Mouse (Mus musculus) MEL (cell line): ENCODE measurements around the gene Dock7. TPM values are rescaled to one million over a fixed set of nuclear protein-coding genes. Genes with fewer than 3 reads are reported as not detected.

ENCODE experiments used
- DNase-seq: peaks from one replicate; pipeline ENCODE4 v3.0.0; 2011; ENCODE audit warnings: low read depth, low spot score
- H3K27ac ChIP-seq: 2 replicates; pipeline ENCODE4 v1.5.1; 2012; ENCODE audit warnings: low read depth, mild to moderate bottlenecking, control low read depth, low read length, moderate library complexity; ENCODE audit not compliant: control insufficient read depth
- H3K27me3 ChIP-seq, 2 experiments: fragments of 150-350 bp in 1 of 2; sonication (generic) in 1 of 2; 2 replicates each; pipeline ENCODE4 v1.6.1; 2012; ENCODE audit warnings: low read length in 2 of 2, mild to moderate bottlenecking in 2 of 2, improper control_type of control experiment in 1 of 2, moderate library complexity in 1 of 2; ENCODE audit not compliant: insufficient read depth in 2 of 2, control insufficient read depth in 1 of 2
- H3K36me3 ChIP-seq, 2 experiments: 2 replicates each; pipeline ENCODE4 v1.6.1; 2012 to 2014; ENCODE audit warnings: low read length in 2 of 2, improper control_type of control experiment in 1 of 2, inconsistent platforms in 1 of 2, mild to moderate bottlenecking in 1 of 2; ENCODE audit not compliant: insufficient read depth in 2 of 2, control insufficient read depth in 1 of 2
- H3K4me1 ChIP-seq, 2 experiments: fragments of 150-350 bp in 1 of 2; sonication (generic) in 1 of 2; 2 replicates each; pipeline ENCODE4 v1.6.1; 2012; ENCODE audit warnings: low read length in 2 of 2, improper control_type of control experiment in 1 of 2, mild to moderate bottlenecking in 1 of 2; ENCODE audit not compliant: insufficient read depth in 2 of 2, control insufficient read depth in 1 of 2
- H3K4me3 ChIP-seq, 2 experiments: fragments of 150-350 bp in 1 of 2; sonication (generic) in 1 of 2; 2 replicates each; pipeline ENCODE4 v1.5.1; 2012; ENCODE audit warnings: low read depth in 2 of 2, low read length in 2 of 2, mild to moderate bottlenecking in 2 of 2, moderate library complexity in 2 of 2, control low read depth in 1 of 2, improper control_type of control experiment in 1 of 2; ENCODE audit not compliant: control insufficient read depth in 1 of 2, insufficient read depth in 1 of 2
- H3K79me2 ChIP-seq: 2 replicates; pipeline ENCODE4 v1.6.1; 2012; ENCODE audit warnings: mild to moderate bottlenecking, low read length, moderate library complexity; ENCODE audit not compliant: control insufficient read depth, poor library complexity, insufficient read depth
- H3K9ac ChIP-seq: 2 replicates; pipeline ENCODE4 v1.6.1; 2012; ENCODE audit warnings: low read depth, mild to moderate bottlenecking, control low read depth, low read length, moderate library complexity; ENCODE audit not compliant: control insufficient read depth, poor library complexity, severe bottlenecking
- H3K9me3 ChIP-seq: fragments of 150-350 bp; sonication (generic); replicated peaks from 2 replicates; pipeline ENCODE4 v1.6.1; 2012; ENCODE audit warnings: mild to moderate bottlenecking, low read length, improper control_type of control experiment, moderate library complexity; ENCODE audit not compliant: insufficient read depth
- CHD1 ChIP-seq: IDR thresholded peaks from 2 replicates; pipeline ENCODE4 v1.6.1; 2012; ENCODE audit warnings: low read depth, mild to moderate bottlenecking, inconsistent platforms, low read length, improper control_type of control experiment
- ETS1 ChIP-seq: IDR thresholded peaks from 2 replicates; pipeline ENCODE4 v1.6.1; 2012; ENCODE audit warnings: low read depth, mild to moderate bottlenecking, inconsistent platforms, low read length, improper control_type of control experiment, moderate library complexity
- GABPA ChIP-seq: IDR thresholded peaks from 2 replicates; pipeline ENCODE4 v1.6.1; 2012; ENCODE audit warnings: low read depth, mild to moderate bottlenecking, inconsistent platforms, low read length, improper control_type of control experiment, moderate library complexity
- HCFC1 ChIP-seq: IDR thresholded peaks from 2 replicates; pipeline ENCODE4 v1.6.1; 2012; ENCODE audit warnings: low read depth, mild to moderate bottlenecking, inconsistent platforms, low read length, improper control_type of control experiment, moderate library complexity
- MAX ChIP-seq: IDR thresholded peaks from 2 replicates; pipeline ENCODE4 v1.6.1; 2011; ENCODE audit warnings: low read length, improper control_type of control experiment
- MXI1 ChIP-seq: IDR thresholded peaks from 2 replicates; pipeline ENCODE4 v1.6.1; 2011; ENCODE audit warnings: mild to moderate bottlenecking, low read depth, low read length, improper control_type of control experiment
- MYC ChIP-seq: IDR thresholded peaks from 2 replicates; pipeline ENCODE4 v1.6.1; 2011; ENCODE audit warnings: low read depth, mild to moderate bottlenecking, low read length, improper control_type of control experiment, moderate library complexity
- NELFE ChIP-seq: IDR thresholded peaks from 2 replicates; pipeline ENCODE4 v1.6.1; 2011; ENCODE audit warnings: low read depth, low read length, improper control_type of control experiment
- NRF1 ChIP-seq: IDR thresholded peaks from 2 replicates; pipeline ENCODE4 v1.6.1; 2014; ENCODE audit warnings: low read depth, mild to moderate bottlenecking, inconsistent platforms, low read length, improper control_type of control experiment, moderate library complexity; ENCODE audit not compliant: poor library complexity, insufficient read depth, severe bottlenecking
- RCOR1 ChIP-seq: IDR thresholded peaks from 2 replicates; pipeline ENCODE4 v1.6.1; 2012; ENCODE audit warnings: low read depth, mild to moderate bottlenecking, inconsistent platforms, low read length, improper control_type of control experiment
- TBP ChIP-seq: IDR thresholded peaks from 2 replicates; pipeline ENCODE4 v1.8.0; 2011; ENCODE audit warnings: low read depth, low read length, improper control_type of control experiment
- TCF12 ChIP-seq: IDR thresholded peaks from 2 replicates; pipeline ENCODE4 v1.6.1; 2014; ENCODE audit warnings: low read depth, mild to moderate bottlenecking, inconsistent platforms, low read length, improper control_type of control experiment, moderate library complexity
- UBTF ChIP-seq: IDR thresholded peaks from 2 replicates; pipeline ENCODE4 v1.6.1; 2012; ENCODE audit warnings: low read depth, mild to moderate bottlenecking, inconsistent platforms, low read length, improper control_type of control experiment, moderate library complexity, borderline replicate concordance; ENCODE audit not compliant: insufficient read depth
- USF2 ChIP-seq, 2 experiments: IDR thresholded peaks; 2 replicates each; pipeline ENCODE4 v1.6.1; 2011 to 2012; ENCODE audit warnings: improper control_type of control experiment in 2 of 2, low read length in 2 of 2, borderline replicate concordance in 1 of 2, inconsistent platforms in 1 of 2, low read depth in 1 of 2, mild to moderate bottlenecking in 1 of 2; ENCODE audit not compliant: insufficient read depth in 1 of 2
- ZC3H11A ChIP-seq: IDR thresholded peaks from 2 replicates; pipeline ENCODE4 v1.6.1; 2012; ENCODE audit warnings: low read depth, mild to moderate bottlenecking, inconsistent platforms, low read length, improper control_type of control experiment
- ZKSCAN1 ChIP-seq: IDR thresholded peaks from 2 replicates; pipeline ENCODE4 v1.6.1; 2012; ENCODE audit warnings: low read depth, mild to moderate bottlenecking, inconsistent platforms, low read length, improper control_type of control experiment, moderate library complexity
- ZMIZ1 ChIP-seq: IDR thresholded peaks from 2 replicates; pipeline ENCODE4 v1.6.1; 2012; ENCODE audit warnings: low read depth, mild to moderate bottlenecking, inconsistent platforms, low read length, improper control_type of control experiment, moderate library complexity
- polyA plus RNA-seq, 2 experiments: library from polyadenylated mRNA; stranded (reverse) in 1 of 2; unstranded in 1 of 2; fragments of >175 nt in 1 of 2; fragments of >200 nt in 1 of 2; gene quantifications; 2 replicates each; pipeline versions ENCODE4 v1.2.1 to v1.2.4; 2012; ENCODE audit warnings: low replicate concordance in 2 of 2, low read depth in 1 of 2; ENCODE audit not compliant: insufficient read length in 2 of 2, insufficient read depth in 1 of 2, missing spikeins in 1 of 2
- total RNA-seq: library from RNA; depleted of rRNA; stranded (reverse); fragments of 300-350 nt; gene quantifications from 2 replicates; pipeline ENCODE4 v1.2.3, GENCODE M21; 2012

Gene Dock7
- total and polyA plus RNA-seq, 3 experiments: 19.5 to 19.8 TPM; not detected in 1

DNA sequence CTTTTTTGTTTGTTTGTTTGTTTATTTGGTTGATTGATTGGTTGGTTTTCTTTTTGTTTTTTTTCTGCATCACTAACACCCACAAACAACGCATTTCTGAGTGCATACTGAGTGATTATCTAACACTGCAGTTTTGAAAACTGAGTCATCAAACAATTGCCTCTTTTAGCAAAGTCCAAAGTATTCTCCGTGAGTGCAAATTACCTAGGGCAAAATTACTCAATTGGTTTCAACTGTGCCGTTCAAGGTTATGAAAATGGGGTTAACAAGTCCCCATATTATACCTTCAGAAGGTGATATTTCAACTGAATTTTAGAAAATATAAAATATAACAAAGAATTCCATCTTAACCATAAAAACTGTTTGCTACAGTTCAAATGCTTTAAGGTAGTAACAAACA is 74.2 kb downstream of the Dock7 start:
- no peak overlapping the region for H3K4me3 ChIP-seq
- no peaks in the 10 kb centered on the region for H3K9me3 ChIP-seq
- H3K79me2 ChIP-seq: no peaks in the 10 kb centered on the region
- H3K27me3 ChIP-seq: no peaks in the 10 kb centered on the region
- DNase-seq: no peak
- TF ChIP-seq NELFE: no peak
- TF ChIP-seq UBTF: no peak
- TF ChIP-seq MAX: no peak
- no peak for TF ChIP-seq ETS1
- TF ChIP-seq TCF12: no peak
- no peak for TF ChIP-seq GABPA
- no peak for TF ChIP-seq ZKSCAN1
- TF ChIP-seq ZMIZ1: no peak
- no peak for TF ChIP-seq RCOR1
- TF ChIP-seq MXI1: no peak
- no peak for TF ChIP-seq USF2 (IDR thresholded peaks at IDR 0.05; ENCODE audit: borderline replicate concordance in 1 of 2, insufficient read depth in 1 of 2, low read depth in 1 of 2, low read length in 2 of 2)
- TF ChIP-seq CHD1: no peak
- no peak for TF ChIP-seq ZC3H11A
- no peak for TF ChIP-seq TBP
- H3K4me1 ChIP-seq: no peaks in the 10 kb centered on the region
- H3K27ac ChIP-seq: no peak overlapping the region
- peaks cover 3 to 5% of the 10 kb centered on the region in 2 experiments; a peak in 3 of 4 replicates for H3K36me3 ChIP-seq
- no peak overlapping the region for H3K9ac ChIP-seq

DNA sequence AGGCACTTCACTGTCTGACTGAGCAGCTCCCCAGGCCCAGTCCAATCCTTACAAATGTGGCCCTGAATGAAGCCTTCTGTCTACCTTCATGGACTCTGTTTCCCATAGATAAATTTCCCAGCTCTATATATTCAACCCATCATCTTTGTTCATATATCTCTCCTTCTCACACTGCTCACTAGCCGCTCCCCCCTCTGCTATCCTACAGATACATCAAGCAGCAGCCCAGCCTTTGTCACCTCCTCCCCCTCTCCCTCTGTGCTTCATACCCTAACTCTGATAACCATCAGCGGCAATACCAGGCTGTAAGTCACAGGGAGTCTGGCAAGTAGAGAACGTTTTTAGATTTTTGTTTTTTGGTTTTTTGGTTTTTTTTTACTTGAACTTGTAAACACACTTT is 75.9 kb downstream of the Dock7 start:
- Histone ChIP-seq H3K27ac (no peak overlapping the region), H3K9me3 (no peaks in the 10 kb centered on the region), H3K4me1 (no peaks in the 10 kb centered on the region), H3K36me3 (peaks cover 3 to 5% of the 10 kb centered on the region in 2 experiments; a peak in 3 of 4 replicates), H3K27me3 (no peaks in the 10 kb centered on the region), H3K79me2 (no peaks in the 10 kb centered on the region), H3K9ac (no peak overlapping the region), H3K4me3 (no peak overlapping the region)
- peak; percentile 14 for DNase-seq
- no peak for TF ChIP-seq ZC3H11A

DNA sequence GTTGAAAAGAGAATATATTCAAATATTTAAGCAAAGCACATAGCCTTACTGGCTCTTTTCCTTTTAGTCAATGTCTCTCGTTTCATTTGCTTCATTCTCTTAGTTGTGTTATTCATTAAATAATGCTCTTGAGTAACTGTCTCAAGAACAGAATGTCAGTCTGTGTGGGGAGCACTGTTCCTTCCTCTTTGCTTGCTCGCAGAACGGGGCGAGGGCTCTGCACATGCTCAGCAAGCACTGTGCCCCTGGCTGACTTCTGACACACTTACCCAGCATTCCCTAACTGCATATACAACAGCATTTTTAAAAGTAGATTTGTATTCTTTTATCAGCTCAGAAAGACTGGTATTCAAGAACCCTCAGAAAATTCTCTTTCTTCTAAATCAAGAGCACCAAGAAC is 87.8 kb downstream of the Dock7 start:
- H3K4me1 ChIP-seq: no peaks in the 10 kb centered on the region; a peak in 1 of 4 replicates
- H3K4me3 ChIP-seq: peak overlapping the region in 1 of 2 experiments; percentile 44; a peak in 2 of 4 replicates
- no peaks in the 10 kb centered on the region for H3K9me3 ChIP-seq
- DNase-seq: peak; percentile 39
- H3K9ac ChIP-seq: 0 out of 2 replicates have a peak overlapping the region, but pooled peaks have one; percentile 36
- H3K36me3 ChIP-seq: no peaks in the 10 kb centered on the region
- H3K27me3 ChIP-seq: no peaks in the 10 kb centered on the region
- TF ChIP-seq HCFC1 (no peak), MYC (no peak), NRF1 (peak; percentile 72), USF2 (IDR thresholded peaks at IDR 0.05; ENCODE audit: borderline replicate concordance in 1 of 2, insufficient read depth in 1 of 2, low read depth in 1 of 2, low read length in 2 of 2) (no peak)
- H3K79me2 ChIP-seq: no peaks in the 10 kb centered on the region
- no peak overlapping the region for H3K27ac ChIP-seq
